Mouse (Mus musculus) lung, adult 2 months (tissue): ENCODE data around the gene Srsf10.

ENCODE experiments used
- CTCF ChIP-seq: fragments of 200-500 bp; IDR thresholded peaks from 2 replicates; pipeline ENCODE4 v1.5.1; 2011; ENCODE audit warnings: mild to moderate bottlenecking, low read length, control low read depth; ENCODE audit not compliant: insufficient read depth
- POLR2A ChIP-seq: fragments of 200-500 bp; IDR thresholded peaks from 2 replicates; pipeline ENCODE4 v1.6.1; 2011; ENCODE audit warnings: low read depth, mild to moderate bottlenecking, control low read depth, low read length, borderline replicate concordance; ENCODE audit errors: extremely low read depth

DNA sequence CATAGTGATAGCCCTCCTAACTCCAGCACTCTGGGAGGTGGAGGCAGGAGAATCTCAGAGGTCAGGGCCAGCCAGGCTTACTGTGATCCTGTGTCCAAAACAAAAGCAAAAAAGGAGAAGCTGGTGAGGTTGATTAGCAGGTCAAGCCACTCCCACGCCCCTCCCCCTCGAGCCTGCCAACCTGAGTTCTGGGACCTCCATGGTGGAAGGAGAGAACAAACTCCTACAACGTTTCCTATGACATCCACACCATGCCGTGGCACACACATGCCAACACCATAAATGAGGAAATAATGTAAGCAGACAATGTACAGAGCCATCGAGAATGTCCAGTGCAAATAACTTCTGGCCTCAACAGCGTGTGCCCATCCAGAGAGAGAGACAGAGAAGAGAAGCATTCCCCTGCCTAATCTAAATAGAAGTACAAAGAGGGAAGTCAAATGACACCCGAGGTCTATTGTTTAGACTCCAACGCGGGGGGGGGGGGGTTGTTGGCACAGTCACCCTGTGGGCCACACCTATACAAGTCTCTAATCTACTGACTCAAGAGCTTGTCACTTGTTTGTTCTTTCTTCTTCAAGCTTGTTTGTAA, 20.5 kb downstream of the Srsf10 start:
- TF ChIP-seq CTCF (no peak), POLR2A (no peak)
